In the genomic region with DNA sequence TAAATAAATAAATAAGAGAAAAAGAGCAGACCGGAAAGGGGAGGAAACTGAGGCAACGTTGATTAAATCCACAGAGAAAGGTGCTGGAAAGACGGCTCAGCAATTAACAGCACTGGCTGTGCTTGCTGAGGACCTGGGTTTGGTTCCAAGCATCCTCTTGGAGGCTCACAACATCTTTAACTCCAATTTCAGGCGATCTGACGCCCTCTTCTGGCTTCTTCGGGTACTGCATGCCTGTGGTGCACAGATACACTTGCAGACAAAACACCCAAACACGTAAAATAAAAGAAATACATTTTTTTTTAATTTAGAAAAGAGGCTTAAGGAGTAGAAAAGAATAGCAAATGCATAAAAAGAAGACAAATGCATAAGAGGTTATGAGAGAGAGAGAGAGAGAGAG, we compare ENCODE assay signal across 21 mouse cellular contexts.
A peak's percentile ranks its signal among the peaks of the same experiment; 100 is the strongest.
DNase-seq lines count a peak whose midpoint lies in the region; ATAC-seq and TF ChIP-seq lines count a peak whose summit lies in the region.
"Had no signal": no experiment of that assay in that cellular context is flagged by ENCODE, and none has a peak within 500 bp of the region (broad histone marks: within the 10 kb centered on the region; RNA-seq: fewer than 3 reads in every experiment).

No protein-coding gene starts in this region.

- H3K9ac ChIP-seq in intestine, postnatal 0 days (ENCODE audit: low read depth, low read length) = no peak overlapping the region
- H3K9ac ChIP-seq in intestine, embryonic 15.5 days = no peak overlapping the region
- no peak overlapping the region for H3K9ac ChIP-seq in ES-Bruce4 (ENCODE audit: low read depth, poor library complexity, severe bottlenecking)
- H3K9ac ChIP-seq: embryonic facial prominence, embryonic 12.5 days; hindbrain, embryonic 12.5 days; limb, embryonic 15.5 days; midbrain, embryonic 15.5 days had no signal

- H3K4me3 ChIP-seq in intestine, postnatal 0 days (ENCODE audit: low read depth, low read length) = no peak overlapping the region
- no peak overlapping the region for H3K4me3 ChIP-seq in intestine, embryonic 15.5 days (replicated peaks)
- no peak overlapping the region for H3K4me3 ChIP-seq in lung, adult 2 months (replicated peaks; ENCODE audit: extremely low read depth, low read depth, low read length)
- H3K4me3 ChIP-seq in ES-Bruce4 (ENCODE audit: low read depth, low read length) = no peak overlapping the region
- H3K4me3 ChIP-seq: embryonic facial prominence, embryonic 12.5 days; erythroblast, embryonic 14.5 days; heart, embryonic 10.5 days; hindbrain, embryonic 12.5 days; limb, embryonic 15.5 days; midbrain, embryonic 15.5 days had no signal

- no peak overlapping the region for H3K27ac ChIP-seq in intestine, postnatal 0 days (ENCODE audit: low read depth, low read length)
- H3K27ac ChIP-seq in intestine, embryonic 15.5 days = no peak overlapping the region
- no peak overlapping the region for H3K27ac ChIP-seq in ES-Bruce4 (ENCODE audit: insufficient read depth, low read length)
- H3K27ac ChIP-seq: embryonic facial prominence, embryonic 12.5 days; heart, embryonic 10.5 days; hindbrain, embryonic 12.5 days; limb, embryonic 15.5 days; midbrain, embryonic 15.5 days had no signal

- DNase-seq in lung, adult 2 months = no peak
- no peak for DNase-seq in lung, postnatal 10 days
- peak; percentile 59 for DNase-seq in ZHBTc4 (ENCODE audit: low read depth, low spot score)
- DNase-seq in adrenal gland, adult (ENCODE audit: inconsistent age in 2 of 2, low spot score in 1 of 2) = no peak
- DNase-seq in right cerebral cortex, postnatal 14 days = no peak
- DNase-seq: cerebellum, adult 9-11 months; gastrocnemius, postnatal 36 days; kidney, adult 9 months; kidney, postnatal 4 days; thymus, postnatal 25 days had no signal

- H3K9me3 ChIP-seq in intestine, postnatal 0 days (ENCODE audit: control insufficient read depth) = no peaks in the 10 kb centered on the region
- H3K9me3 ChIP-seq in intestine, embryonic 15.5 days = no peaks in the 10 kb centered on the region
- H3K9me3 ChIP-seq in ES-Bruce4 (replicated peaks; ENCODE audit: control insufficient read depth, insufficient read depth, low read length, poor library complexity, severe bottlenecking) = no peaks in the 10 kb centered on the region
- H3K9me3 ChIP-seq: embryonic facial prominence, embryonic 12.5 days; heart, embryonic 10.5 days; limb, embryonic 15.5 days; midbrain, embryonic 15.5 days had no signal

- H3K27me3 ChIP-seq in intestine, postnatal 0 days (replicated peaks; ENCODE audit: control insufficient read depth, insufficient read depth, low read length) = no peaks in the 10 kb centered on the region
- H3K27me3 ChIP-seq in intestine, embryonic 15.5 days (replicated peaks) = no peaks in the 10 kb centered on the region
- H3K27me3 ChIP-seq in ES-Bruce4 (ENCODE audit: control insufficient read depth, insufficient read depth, low read length, poor library complexity, severe bottlenecking) = no peaks in the 10 kb centered on the region
- H3K27me3 ChIP-seq: embryonic facial prominence, embryonic 12.5 days; hindbrain, embryonic 12.5 days; limb, embryonic 15.5 days; midbrain, embryonic 15.5 days had no signal

- TF ChIP-seq POLR2A in lung, adult 2 months (IDR thresholded peaks at IDR 0.05; ENCODE audit: borderline replicate concordance, extremely low read depth, low read depth, low read length) = no peak
- no peak for TF ChIP-seq POLR2A in ES-Bruce4 (IDR thresholded peaks at IDR 0.05; ENCODE audit: insufficient read depth, low read length)

- H3K4me2 ChIP-seq in intestine, postnatal 0 days (replicated peaks; ENCODE audit: low read depth) = no peak overlapping the region
- no peak overlapping the region for H3K4me2 ChIP-seq in intestine, embryonic 15.5 days (replicated peaks)
- H3K4me2 ChIP-seq: embryonic facial prominence, embryonic 12.5 days; hindbrain, embryonic 12.5 days; limb, embryonic 15.5 days; midbrain, embryonic 15.5 days had no signal

- TF ChIP-seq CTCF in intestine, postnatal 0 days (IDR thresholded peaks at IDR 0.05; ENCODE audit: low read depth) = peak; percentile 24
- peak; percentile 20; the same call in 1 of the 2 replicates for TF ChIP-seq CTCF in lung, adult 2 months (IDR thresholded peaks at IDR 0.05; ENCODE audit: insufficient read depth, low read length)
- peak; percentile 26 for TF ChIP-seq CTCF in ES-Bruce4 (IDR thresholded peaks at IDR 0.05; ENCODE audit: low read depth, low read length)

- no peaks in the 10 kb centered on the region for H3K36me3 ChIP-seq in intestine, postnatal 0 days (ENCODE audit: control insufficient read depth, insufficient read depth)
- no peaks in the 10 kb centered on the region for H3K36me3 ChIP-seq in intestine, embryonic 15.5 days
- H3K36me3 ChIP-seq in ES-Bruce4 (ENCODE audit: control insufficient read depth, insufficient read depth, low read length, poor library complexity, severe bottlenecking) = no peaks in the 10 kb centered on the region
- H3K36me3 ChIP-seq: embryonic facial prominence, embryonic 12.5 days; heart, embryonic 10.5 days; hindbrain, embryonic 12.5 days; limb, embryonic 15.5 days; midbrain, embryonic 15.5 days had no signal

- no peak for ATAC-seq in intestine, postnatal 0 days
- no peak for ATAC-seq in intestine, embryonic 15.5 days
- ATAC-seq: forebrain, embryonic 14.5 days; inflammation-experienced regulatory T-cells, adult 6 months; midbrain, embryonic 15.5 days had no signal

- TF ChIP-seq EP300 in ES-Bruce4 (IDR thresholded peaks at IDR 0.05; ENCODE audit: insufficient read depth, low read depth, low read length) = no peak

- H3K4me1 ChIP-seq in intestine, postnatal 0 days (replicated peaks; ENCODE audit: control insufficient read depth, insufficient read depth, low read length) = no peaks in the 10 kb centered on the region
- H3K4me1 ChIP-seq in intestine, embryonic 15.5 days (replicated peaks) = no peaks in the 10 kb centered on the region
- no peaks in the 10 kb centered on the region for H3K4me1 ChIP-seq in lung, adult 2 months (ENCODE audit: control insufficient read depth, insufficient read depth, low read length)
- peaks cover 9% of the 10 kb centered on the region for H3K4me1 ChIP-seq in ES-Bruce4 (ENCODE audit: control insufficient read depth, insufficient read depth, low read length)
- H3K4me1 ChIP-seq: embryonic facial prominence, embryonic 12.5 days; heart, embryonic 10.5 days; hindbrain, embryonic 12.5 days; limb, embryonic 15.5 days had no signal

- 72% methylated on average over 7 of the region's 7 CpGs for WGBS in intestine, postnatal 0 days
- WGBS in intestine, embryonic 15.5 days = 75% methylated on average over 7 of the region's 7 CpGs
- WGBS in lung, adult 2 months = 73% methylated on average over 7 of the region's 7 CpGs
